Mouse (Mus musculus) ES-Bruce4 (cell line): ENCODE data around the gene Arhgap10. TPM values are rescaled to one million over a fixed set of nuclear protein-coding genes. Genes with fewer than 3 reads are reported as not detected.

Experiments
- H3K27ac ChIP-seq: 2 replicates; pipeline ENCODE4 v1.5.1; 2012; ENCODE audit warnings: low read length, inconsistent platforms; ENCODE audit not compliant: insufficient read depth
- H3K27me3 ChIP-seq: 2 replicates; pipeline ENCODE4 v1.6.1; 2012; ENCODE audit warnings: mild to moderate bottlenecking, low read length, inconsistent platforms; ENCODE audit not compliant: control insufficient read depth, poor library complexity, insufficient read depth, severe bottlenecking
- H3K36me3 ChIP-seq: 2 replicates; pipeline ENCODE4 v1.6.1; 2012; ENCODE audit warnings: inconsistent platforms, mild to moderate bottlenecking, low read length, moderate library complexity; ENCODE audit not compliant: control insufficient read depth, poor library complexity, insufficient read depth, severe bottlenecking
- H3K4me1 ChIP-seq: one replicate; pipeline ENCODE4 v1.8.1; 2011; ENCODE audit warnings: low read length; ENCODE audit not compliant: control insufficient read depth, insufficient read depth
- H3K4me3 ChIP-seq: 2 replicates; pipeline ENCODE4 v1.5.1; 2011; ENCODE audit warnings: low read depth, mild to moderate bottlenecking, low read length
- H3K9ac ChIP-seq: 2 replicates; pipeline ENCODE4 v1.6.1; 2012; ENCODE audit warnings: low read depth, mild to moderate bottlenecking, inconsistent platforms; ENCODE audit not compliant: poor library complexity, severe bottlenecking
- H3K9me3 ChIP-seq: replicated peaks from 2 replicates; pipeline ENCODE4 v1.6.1; 2012; ENCODE audit warnings: mild to moderate bottlenecking, low read length, inconsistent platforms; ENCODE audit not compliant: control insufficient read depth, poor library complexity, insufficient read depth, severe bottlenecking
- CTCF ChIP-seq: IDR thresholded peaks from one replicate; pipeline ENCODE4 v1.8.1; 2011; ENCODE audit warnings: low read depth, low read length
- EP300 ChIP-seq: IDR thresholded peaks from 2 replicates; pipeline ENCODE4 v1.6.1; 2011; ENCODE audit warnings: low read depth, low read length; ENCODE audit not compliant: insufficient read depth
- POLR2A ChIP-seq: IDR thresholded peaks from one replicate; pipeline ENCODE4 v1.8.1; 2011; ENCODE audit warnings: low read length; ENCODE audit not compliant: insufficient read depth
- polyA plus RNA-seq: library from polyadenylated mRNA; stranded (reverse); fragments of >200 nt; gene quantifications from 2 replicates; pipeline ENCODE4 v1.2.4, GENCODE M21; 2011; ENCODE audit warnings: low read depth; ENCODE audit not compliant: missing spikeins, insufficient read depth, insufficient read length

The Arhgap10 gene
- polyA plus RNA-seq, 1 experiment = 26.0 TPM

DNA sequence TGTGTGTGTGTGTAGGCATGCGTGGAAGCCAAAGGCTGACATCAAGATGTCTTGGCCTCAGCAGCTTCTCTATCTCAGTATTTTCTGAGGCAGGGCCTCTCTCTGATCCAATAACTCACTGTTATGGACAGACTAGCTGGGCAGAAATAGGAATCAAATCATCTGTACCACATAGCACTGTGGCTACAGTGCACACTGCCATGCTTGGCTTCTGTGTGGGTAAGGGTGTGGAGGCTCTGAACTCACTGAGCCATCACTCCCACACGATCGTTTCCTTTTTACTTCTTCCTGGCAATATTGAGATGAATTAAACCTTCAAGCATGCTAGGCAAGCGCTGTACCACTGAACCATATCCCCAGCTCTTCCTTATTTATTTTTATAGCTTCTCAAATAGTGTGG lies 151.3 kb downstream of the Arhgap10 start:
- H3K36me3 ChIP-seq = no peaks in the 10 kb centered on the region
- no peaks in the 10 kb centered on the region for H3K27me3 ChIP-seq
- no peak overlapping the region for H3K27ac ChIP-seq
- TF ChIP-seq EP300 = no peak
- TF ChIP-seq CTCF = no peak
- no peak for TF ChIP-seq POLR2A
- no peak overlapping the region for H3K4me3 ChIP-seq
- H3K4me1 ChIP-seq = no peaks in the 10 kb centered on the region
- H3K9me3 ChIP-seq = no peaks in the 10 kb centered on the region
- H3K9ac ChIP-seq = no peak overlapping the region

GRCm38 (mm10) chr8:77365990-77366389 lies 151.8 kb downstream of the Arhgap10 start:
- no peaks in the 10 kb centered on the region for H3K9me3 ChIP-seq
- H3K27me3 ChIP-seq = no peaks in the 10 kb centered on the region
- no peaks in the 10 kb centered on the region for H3K36me3 ChIP-seq
- no peak overlapping the region for H3K27ac ChIP-seq
- no peak overlapping the region for H3K4me3 ChIP-seq
- TF ChIP-seq EP300 (no peak), CTCF (no peak), POLR2A (no peak)
- no peaks in the 10 kb centered on the region for H3K4me1 ChIP-seq
- no peak overlapping the region for H3K9ac ChIP-seq

DNA sequence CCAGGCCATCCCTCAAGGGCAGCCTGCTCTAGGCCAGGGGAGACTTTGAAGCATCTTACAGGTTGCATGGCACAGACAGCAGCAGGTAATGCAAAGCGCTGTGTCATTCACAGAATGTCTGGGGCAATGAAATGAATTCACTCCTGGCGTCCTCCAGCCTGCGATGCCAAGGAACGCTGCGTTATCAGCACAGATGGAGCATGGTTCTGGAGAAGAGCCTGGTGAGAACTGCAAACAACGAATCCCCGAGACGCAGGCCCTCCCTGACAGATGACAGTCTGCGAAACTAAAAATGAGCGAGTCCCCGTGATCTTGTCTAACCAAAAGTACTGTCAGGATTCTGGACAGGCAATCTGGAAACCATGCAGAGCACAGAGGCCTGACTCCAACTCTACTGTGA lies 153.3 kb downstream of the Arhgap10 start:
- Histone ChIP-seq H3K36me3 (no peaks in the 10 kb centered on the region), H3K4me3 (no peak overlapping the region), H3K4me1 (no peaks in the 10 kb centered on the region), H3K9me3 (no peaks in the 10 kb centered on the region), H3K27me3 (no peaks in the 10 kb centered on the region), H3K27ac (no peak overlapping the region), H3K9ac (no peak overlapping the region)
- TF ChIP-seq CTCF (no peak), EP300 (no peak), POLR2A (no peak)

- H3K9me3 ChIP-seq = no peaks in the 10 kb centered on the region
- H3K9ac ChIP-seq = no peak overlapping the region
- no peak overlapping the region for H3K27ac ChIP-seq
- H3K4me3 ChIP-seq = no peak overlapping the region
- TF ChIP-seq EP300 (no peak), CTCF (no peak), POLR2A (no peak)
- H3K36me3 ChIP-seq = no peaks in the 10 kb centered on the region
- H3K4me1 ChIP-seq = no peaks in the 10 kb centered on the region
- no peaks in the 10 kb centered on the region for H3K27me3 ChIP-seq
Observed at GRCm38 (mm10) chr8:77360853-77361252, 156.9 kb downstream of the Arhgap10 start.

DNA sequence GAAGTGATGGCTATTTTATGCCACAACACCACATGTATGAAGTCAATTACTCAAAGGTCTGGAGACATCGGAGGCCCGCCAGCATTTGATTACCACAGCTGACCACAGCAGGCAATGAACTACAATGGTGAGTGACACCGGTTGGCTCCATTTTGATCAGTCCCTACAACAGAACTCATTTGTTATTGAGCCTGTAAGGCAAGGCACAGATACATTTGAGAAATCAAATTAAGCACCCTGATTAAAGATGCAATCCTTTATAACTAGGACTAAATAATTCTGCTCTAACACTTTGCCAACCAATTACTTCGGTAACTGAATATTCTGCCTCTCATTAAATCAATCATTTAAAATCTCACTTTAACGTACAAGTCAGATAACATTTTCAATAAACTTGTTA lies 157.3 kb downstream of the Arhgap10 start:
- H3K9ac ChIP-seq = no peak overlapping the region
- no peak for TF ChIP-seq CTCF
- no peak for TF ChIP-seq POLR2A
- TF ChIP-seq EP300 = no peak
- no peaks in the 10 kb centered on the region for H3K9me3 ChIP-seq
- no peaks in the 10 kb centered on the region for H3K36me3 ChIP-seq
- H3K27ac ChIP-seq = no peak overlapping the region
- H3K27me3 ChIP-seq = no peaks in the 10 kb centered on the region
- no peaks in the 10 kb centered on the region for H3K4me1 ChIP-seq
- H3K4me3 ChIP-seq = no peak overlapping the region

- no peak overlapping the region for H3K27ac ChIP-seq
- H3K36me3 ChIP-seq = no peaks in the 10 kb centered on the region
- peak; percentile 47 for TF ChIP-seq CTCF
- no peak for TF ChIP-seq EP300
- H3K27me3 ChIP-seq = no peaks in the 10 kb centered on the region
- no peak overlapping the region for H3K9ac ChIP-seq
- H3K4me1 ChIP-seq = no peaks in the 10 kb centered on the region
- H3K4me3 ChIP-seq = no peak overlapping the region
- H3K9me3 ChIP-seq = no peaks in the 10 kb centered on the region
Observed at GRCm38 (mm10) chr8:77357126-77357525, 160.6 kb downstream of the Arhgap10 start.
